Mouse (Mus musculus): ENCODE data around the gene Rnaseh1. TPM values are rescaled to one million over a fixed set of nuclear protein-coding genes. Genes with fewer than 3 reads are reported as not detected.

The Rnaseh1 gene
- 1 to 10 TPM; 9.0 to 9.4 TPM for total RNA-seq (2021)

DNA sequence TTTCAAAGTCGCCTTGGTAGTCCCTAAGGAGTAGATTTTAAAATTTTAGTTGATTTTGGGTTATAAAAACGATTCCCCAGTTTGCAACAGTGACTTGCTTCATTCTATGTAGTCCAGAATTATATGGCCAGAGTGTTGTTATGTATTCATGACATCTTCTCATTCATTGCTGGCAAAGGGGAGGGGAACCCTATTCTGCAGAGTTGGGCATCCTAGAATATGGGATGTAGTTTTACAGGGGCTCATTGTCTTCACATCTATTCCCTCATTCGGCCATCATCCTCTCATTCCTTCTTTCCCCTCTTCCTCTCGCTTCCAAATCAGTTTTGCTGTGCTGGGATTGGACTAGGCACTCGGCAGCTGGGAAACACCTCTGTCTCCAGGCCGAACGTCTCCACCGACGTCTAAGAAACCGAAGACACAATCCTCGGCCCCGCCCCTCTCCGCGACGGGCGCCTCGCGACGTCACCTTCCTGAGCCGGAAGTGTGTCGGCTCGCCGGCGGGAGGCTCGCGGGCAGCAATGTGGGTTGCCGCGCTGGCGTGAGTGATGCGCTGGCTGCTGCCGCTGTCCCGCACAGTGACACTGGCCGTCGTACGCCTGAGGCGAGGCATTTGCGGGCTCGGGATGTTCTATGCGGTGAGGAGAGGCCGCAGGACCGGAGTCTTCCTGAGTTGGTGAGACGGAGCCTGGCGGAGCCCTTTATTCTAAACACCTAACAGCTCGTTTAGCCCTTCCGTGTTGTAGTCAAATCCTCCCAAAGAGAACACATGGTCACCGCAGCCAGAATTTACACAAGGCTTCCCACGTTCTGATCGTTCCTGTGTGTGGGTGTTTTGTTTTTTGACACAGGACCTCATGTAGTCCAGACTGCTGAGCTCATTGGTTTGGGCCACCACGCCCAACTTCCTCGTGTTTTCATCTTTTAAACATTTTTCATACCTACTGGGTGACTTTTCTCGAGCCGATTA, at the start of gene Rnaseh1:
Rnaseh1 (plus strand) TSS at position 462 of the 970 bp plus-strand sequence.
- DNase-seq, result peak; percentile 90

DNA sequence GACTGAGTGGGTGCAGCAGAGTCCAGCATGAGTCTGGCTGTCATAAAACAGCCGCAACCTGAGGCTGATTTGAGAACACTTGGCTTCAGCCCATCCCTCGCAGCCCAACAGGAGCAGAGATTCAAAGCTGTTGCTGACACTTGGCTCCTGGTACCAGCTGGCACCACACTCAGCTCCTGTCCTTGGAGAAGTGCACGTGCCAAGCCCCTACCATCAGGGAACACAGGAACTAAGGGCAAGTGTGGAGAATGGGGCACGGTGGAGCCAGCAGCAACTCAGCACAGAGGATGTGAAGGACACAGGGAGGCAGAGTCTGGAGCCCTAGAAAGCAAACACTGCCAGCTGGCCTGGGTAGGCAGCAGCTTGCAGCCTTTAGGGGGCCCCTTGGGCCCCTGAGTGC, 47.1 kb upstream of the Rnaseh1 start:
- DNase-seq, result peak; percentile 71

DNA sequence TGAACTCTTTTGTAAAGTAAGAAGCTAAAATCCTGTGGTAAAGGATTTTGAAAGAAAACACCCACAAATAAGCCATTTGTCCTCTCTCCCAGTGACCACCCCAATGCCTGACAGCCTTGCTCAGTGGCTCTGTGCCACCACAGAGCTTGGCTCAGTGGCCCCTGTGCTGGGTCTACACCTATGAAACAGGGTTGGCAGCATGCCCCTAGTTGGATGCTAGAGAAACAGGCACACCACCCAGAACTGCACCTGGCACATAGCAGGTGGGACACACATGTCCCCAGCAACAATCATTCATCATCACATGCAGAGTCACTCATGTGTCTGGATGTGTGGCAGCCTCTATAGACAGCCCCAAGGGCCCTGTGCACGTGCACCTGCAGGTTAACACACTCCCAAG, 45.9 kb upstream of the Rnaseh1 start:
- DNase-seq, result no peak

DNA sequence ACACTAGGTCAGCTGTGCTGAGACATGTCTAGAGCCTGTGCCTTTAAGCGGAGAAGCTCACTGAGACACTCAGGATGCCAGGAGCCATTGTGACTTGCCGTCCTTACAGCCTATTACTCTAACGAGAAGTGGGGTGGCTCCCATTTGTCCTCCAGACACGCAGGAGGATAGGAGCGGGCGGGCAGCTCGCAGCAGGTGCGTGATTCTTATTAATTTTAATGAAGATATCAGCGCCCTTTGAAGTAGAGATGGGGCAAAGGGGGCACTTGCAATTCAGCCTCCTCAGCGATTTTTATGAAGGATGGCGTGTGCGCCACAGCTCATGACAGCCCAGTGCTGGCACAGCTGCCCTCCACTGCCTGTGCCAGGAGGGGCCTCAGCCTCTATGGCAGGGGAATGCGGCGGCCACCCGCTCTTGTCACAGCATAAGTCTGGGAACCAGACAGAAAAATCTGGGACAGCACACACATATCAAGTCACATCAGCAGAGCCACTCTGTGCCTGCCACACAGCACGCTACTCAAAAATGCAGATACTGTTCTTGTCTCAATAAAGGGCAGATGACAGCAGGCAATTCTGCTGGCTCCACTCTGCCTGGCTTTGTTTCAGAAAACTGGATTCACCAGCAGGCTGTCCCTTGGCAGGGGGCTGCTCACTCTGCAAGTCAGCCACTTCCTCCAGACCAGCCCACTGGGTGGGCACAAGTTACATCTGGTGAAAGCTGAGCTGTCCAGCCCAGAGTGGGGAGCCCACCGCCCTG, 41.7 kb upstream of the Rnaseh1 start:
- no peak for DNase-seq

DNA sequence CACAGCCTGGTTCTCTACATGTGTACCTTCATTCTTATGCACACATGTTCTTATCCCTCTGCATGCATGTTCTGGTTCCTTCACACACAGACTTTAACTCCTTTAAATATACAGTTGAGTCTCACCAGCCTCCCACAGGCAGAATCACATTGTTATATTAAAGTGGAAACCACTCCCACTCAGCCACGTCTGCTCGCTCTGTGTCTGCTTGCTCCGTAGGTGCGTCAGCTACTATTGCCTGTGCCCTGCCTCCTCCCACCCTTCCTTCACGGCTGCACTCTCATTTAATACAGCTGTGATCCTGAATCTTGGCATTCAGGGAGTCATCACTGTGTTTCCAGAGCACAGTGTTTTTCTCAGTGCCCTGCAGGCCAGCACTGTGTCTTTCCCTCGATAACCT, 37.0 kb upstream of the Rnaseh1 start:
- no peak for DNase-seq

DNA sequence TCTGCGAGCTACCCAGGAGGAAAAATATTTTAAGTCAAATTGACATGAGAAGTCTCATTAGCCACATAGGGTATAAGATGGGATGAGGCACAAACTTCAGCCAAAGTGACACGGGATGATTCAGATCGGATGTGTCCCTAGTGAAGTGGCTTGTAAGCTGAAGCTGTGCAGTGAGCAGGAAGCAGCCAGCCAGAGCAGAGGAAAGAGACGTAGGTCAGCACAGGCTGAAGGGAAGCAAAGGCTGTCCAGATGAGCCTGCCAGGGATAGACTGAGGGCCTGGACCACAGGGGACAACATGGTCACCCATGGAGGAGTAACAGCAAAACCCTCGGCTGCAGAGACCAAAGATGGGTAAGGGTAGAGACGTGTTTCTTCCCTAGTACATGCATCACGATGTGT, 35.0 kb upstream of the Rnaseh1 start:
- DNase-seq, result no peak

DNA sequence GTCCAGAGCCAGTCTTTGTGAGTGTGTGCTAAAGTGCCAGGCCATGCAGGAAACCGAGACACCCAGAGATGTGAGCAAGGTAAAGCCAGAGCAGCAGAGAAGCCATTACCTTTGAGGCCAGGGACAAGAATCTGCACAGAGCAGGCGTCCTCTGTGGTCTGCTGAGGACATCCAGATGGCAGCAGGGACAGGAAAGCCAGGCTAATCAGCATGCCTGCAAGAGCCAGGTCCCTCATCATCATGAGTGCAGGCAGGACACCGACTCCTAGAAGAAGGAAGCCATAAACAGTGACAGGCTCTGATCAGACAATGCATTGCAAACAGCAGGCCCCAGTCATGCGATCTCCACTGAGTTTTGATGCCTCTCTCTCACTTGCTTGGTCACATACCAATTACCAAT, 32.1 kb upstream of the Rnaseh1 start:
- DNase-seq, result no peak

DNA sequence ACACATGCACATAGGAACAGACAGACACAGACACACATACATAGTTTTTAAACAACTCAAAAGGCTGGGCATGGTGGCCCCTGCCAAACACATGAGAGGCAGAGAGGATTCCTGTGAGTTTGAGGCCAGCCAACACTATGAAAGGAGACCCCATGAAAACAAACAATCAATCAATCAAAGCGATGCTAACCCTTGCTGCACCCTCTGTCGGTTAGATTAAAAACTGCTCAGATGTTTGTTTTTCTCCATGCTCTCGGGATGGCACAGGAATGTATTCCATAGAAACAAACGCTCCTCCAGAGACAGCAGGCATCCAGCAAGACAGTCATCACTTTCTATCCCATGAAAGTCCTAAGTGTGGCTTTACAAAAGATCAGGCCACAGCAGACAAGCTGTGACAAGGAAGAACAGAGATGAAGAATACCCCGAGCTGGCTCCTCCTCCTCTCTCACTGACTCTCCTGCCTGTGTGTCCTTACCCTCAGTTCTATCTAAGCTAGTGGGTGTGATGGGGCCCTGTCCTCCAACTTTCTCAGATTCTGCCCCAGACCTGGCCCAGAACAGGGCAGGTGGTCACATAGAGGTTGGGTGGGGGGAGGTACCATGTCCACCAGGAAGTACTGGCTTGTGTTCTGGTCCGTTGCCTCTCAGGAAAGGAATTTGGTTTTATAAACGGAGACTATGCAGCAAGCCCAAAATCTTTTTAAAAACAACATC, 27.8 kb upstream of the Rnaseh1 start:
- no peak for DNase-seq

DNA sequence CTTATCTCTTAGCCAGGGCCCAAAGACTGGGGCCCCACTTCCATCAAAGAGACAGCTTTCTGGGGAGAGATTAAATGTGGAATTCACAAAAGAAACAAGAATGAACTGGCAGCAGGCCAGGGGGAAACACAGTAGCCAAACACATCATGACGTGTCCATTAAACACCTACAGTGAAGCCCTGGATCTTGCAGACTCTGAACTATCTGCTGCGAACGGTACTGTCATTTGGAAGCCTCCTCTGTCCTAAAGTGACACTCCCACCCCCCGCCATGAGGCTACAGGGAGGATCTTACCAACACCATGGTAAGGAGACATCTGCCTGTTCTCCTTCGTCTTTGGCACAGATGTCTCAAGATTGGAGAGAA, 27.3 kb upstream of the Rnaseh1 start:
- peak; percentile 34 for DNase-seq

DNA sequence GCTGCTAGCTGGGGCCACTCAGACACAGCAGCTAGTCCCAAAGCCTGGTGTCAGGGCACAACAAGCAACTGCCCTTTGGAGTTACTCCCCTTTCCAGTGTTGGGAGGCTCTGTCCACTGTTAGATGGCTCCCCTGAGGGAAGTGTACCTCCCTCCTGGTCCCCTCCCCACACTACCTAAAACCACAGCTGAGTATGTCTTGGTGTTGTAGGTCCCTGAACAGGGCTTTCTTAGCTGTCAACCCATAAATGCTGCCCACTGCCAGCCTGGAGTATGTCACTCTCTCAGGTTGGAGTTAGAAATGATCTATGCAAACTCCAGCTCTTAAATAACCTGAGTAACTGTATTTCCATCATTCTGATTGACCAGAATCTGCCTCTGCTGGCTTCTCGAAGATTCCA, 26.8 kb upstream of the Rnaseh1 start:
- DNase-seq, result no peak

DNA sequence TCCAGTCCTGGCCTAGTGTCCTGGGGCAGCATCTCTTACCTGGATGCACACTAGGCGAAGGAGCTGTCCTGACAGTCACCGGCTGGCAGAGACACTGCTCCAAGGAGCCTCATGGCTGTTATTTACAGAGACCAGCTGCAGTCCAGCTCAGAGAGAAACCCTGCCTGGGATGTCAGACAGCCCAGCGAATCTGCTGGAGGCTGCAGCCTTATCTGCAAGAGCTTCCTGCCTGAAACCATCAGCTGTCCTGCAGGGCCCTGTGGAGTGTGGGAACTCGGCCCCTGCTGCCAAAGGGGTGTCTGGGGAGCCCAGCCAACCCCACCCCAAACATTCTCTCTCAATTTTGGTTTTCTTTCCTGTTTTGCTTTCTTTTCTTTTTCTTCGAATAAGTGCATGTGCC, 26.2 kb upstream of the Rnaseh1 start, which contains the start of gene Colec11:
Colec11 (minus strand) TSS at position 183 of the 400 bp plus-strand sequence.
- DNase-seq, result peak; percentile 52

DNA sequence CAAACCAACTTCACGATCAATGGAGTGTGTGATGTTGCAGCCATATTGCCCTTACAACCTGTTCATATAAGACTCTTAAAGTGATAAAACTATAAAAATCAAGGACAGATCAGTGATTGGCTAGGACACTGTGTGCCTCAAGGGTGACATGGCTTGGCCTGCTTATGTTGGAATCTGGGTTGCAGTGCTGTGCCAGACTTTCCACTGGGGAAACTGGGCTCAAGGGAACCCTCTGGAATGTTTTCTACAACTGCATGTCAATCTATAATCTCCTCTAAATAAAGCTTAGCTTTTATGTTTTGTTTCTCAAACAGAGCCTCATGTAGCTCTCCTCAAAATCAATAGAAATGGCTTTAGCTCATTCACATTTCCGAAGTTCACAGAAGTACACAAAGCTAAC, 25.2 kb upstream of the Rnaseh1 start:
- DNase-seq, result no peak

DNA sequence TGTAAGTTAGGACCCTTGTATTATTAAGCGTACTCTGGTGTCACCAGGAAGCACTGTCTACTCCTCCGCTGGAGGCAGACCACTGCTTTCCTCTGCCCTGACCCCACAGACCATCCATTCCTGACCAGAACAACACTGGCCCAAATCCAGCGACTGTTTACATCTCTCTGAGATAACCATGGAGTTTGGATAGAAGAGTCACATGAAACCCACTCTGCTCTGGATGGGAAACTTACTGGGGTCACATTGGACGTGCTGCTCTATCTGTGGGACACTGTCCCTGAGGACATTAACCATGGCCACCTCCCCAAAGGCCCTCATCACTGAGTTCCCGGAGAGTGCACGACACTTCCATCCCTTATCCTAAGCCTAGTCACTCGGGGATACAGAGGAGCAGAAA, 24.0 kb upstream of the Rnaseh1 start:
- DNase-seq, result no peak

DNA sequence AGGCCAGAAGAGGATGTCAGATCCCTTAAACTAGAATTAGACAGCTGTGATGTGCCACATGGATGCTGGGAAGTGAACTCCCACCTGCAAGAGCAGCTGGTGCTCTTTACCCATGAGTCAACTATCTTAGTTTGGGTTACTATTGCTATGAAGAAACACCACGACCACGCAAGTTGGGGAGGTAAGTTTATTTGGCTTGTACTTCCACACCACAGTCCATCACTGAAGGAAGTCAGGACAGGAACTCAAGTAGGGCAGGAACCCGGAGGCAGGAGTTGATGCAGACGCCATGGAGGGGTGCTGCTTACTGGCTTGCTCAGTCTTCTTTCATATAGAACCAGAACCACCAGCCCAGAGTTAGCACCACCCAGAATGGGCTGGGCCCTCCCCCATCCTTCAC, 22.3 kb upstream of the Rnaseh1 start:
- no peak for DNase-seq

DNA sequence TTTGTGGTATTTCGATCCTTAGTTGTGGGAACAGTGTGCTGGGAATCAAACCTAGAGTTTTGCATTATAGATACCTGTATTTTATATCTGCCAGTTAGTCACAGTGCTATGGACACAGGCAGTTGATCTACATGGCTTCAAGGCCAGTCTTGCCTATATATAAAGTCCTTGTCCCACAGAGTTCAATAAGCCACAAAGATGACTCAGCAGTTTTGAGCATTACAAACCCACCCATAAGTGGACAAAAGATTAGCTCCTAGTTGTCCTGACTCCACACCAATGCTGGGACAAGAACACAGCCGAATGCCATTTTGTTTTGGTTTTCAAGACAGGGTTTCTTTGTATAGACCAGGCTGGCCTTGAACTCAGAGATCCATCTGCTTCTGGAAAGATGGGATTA, 21.0 kb upstream of the Rnaseh1 start:
- DNase-seq, result no peak

DNA sequence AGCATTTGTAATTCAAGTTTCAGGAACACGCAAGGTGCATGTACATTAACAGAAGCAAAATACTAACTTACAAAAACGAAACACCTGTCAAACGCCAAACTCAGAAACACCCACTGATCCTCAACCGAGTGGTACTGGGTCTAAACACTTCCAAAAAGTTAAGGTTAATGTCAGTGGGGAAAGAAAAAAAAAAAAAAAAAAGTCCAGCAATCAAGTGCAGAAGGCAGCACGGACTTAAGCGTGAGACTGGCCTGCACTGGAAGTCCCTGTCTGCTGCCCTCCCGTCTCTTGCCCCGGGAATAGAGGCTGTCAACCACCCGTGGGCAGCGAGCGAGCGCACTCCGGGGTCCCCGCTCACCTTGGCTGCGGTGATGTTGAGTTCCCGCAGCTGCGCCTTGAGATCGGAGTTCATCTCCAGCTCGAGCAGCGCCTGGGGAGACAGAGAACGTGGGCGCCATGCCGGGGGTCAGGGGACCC, 14.3 kb upstream of the Rnaseh1 start:
- DNase-seq, result no peak

DNA sequence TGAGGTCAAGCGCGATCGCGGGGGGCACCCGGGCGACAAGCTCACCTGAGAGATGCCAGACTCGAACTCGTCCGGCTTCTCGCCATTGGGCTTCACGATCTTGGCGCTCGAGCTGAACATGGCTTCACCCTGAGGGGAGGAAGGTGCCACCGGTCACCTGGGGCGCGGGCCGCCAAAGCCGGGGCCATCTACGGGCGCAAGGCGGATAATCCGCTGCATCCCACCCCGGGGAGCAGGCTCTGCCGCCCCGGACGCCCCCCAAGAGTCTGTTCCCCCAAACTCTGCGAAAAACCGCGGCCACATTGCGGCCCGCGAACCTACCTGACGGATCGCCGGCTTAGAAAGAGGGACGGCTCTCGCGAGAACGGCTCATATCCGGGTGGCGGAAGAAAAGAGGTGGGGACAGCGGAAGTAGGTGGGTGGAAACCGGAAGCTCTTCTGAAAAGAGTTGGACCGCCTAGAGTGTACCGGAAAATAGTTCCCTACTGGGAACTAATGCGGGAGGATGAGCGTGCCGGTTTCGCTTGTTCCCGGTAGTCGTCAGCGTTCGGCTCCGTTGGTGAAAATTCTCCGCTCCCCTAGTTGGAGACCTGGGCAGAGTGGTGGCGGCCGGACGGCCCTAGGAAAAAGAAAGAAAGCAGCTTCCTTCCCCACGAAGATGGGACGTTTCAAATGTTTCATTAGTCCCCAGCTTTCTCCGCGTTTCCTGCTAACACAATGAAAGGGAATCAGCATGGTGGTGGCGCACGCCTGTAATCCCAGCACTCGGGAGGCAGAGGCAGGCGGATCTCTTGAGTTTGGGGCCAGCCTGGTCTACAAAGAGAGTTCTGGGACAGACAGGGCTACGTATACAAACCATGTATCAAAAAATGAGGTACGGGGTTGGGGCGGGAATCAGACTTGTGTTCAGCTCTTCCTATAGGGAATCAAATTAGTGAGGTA, 13.6 kb upstream of the Rnaseh1 start, which contains the start of gene Rps7:
Rps7 (minus strand) TSS at position 419 of the 942 bp plus-strand sequence.
- DNase-seq, result peak; percentile 93

DNA sequence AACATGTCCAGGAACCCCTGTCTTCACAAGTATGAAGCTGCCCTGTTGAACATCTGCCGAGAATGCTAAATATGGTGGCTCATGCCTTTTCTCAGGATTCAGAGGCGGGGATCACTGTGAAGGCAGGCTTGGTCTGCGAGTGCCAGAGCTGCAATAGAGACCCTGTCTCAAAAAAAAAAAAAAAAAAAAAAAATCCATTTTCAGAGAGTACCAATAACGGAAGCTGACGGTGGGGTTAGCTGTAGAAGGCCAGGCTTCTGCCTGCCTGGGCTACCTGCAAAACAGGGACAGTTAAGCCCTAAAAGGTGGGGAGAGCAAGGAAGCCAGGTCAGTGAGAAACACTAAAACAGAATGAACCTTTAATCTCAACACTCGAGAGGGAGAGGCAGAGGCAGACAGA, 12.9 kb upstream of the Rnaseh1 start:
- no peak for DNase-seq

DNA sequence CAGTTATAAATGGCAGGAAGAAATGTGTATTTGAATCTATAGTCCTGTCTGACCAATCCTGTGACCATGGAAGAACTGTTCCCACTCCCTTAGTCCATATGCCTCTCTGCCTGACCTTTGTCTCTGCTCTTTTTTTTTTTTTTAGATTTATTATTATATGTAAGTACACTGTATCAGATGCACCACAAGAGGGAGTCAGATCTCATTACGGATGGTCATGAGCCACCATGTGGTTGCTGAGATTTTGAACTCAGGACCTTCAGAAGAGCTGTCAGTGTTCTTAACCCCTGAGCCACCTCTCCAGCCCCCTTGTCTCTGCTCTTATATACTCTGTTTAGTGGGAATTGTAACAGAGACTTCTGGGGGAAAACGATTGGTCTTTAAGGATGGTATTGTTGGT, 10.6 kb upstream of the Rnaseh1 start:
- no peak for DNase-seq

DNA sequence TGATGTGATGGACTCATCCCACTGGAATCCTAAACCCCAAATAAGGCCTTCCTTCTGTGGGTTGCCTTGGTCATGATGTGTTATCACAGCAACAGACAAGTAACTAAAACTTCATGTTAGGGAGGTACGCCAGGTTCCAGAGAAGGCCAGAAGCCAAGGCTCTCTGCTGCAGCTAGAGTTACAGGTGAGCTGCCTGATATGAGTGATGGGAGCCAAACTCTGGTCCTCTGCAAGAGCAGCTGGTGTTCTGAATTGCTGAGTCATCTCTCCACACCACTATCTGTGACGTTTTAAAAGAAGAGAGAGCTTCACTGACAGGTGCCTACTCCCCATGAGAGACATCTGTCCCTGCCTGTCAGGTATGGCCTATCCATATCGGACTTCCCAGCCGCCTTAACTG, 13.2 kb downstream of the Rnaseh1 start:
- no peak for DNase-seq

DNA sequence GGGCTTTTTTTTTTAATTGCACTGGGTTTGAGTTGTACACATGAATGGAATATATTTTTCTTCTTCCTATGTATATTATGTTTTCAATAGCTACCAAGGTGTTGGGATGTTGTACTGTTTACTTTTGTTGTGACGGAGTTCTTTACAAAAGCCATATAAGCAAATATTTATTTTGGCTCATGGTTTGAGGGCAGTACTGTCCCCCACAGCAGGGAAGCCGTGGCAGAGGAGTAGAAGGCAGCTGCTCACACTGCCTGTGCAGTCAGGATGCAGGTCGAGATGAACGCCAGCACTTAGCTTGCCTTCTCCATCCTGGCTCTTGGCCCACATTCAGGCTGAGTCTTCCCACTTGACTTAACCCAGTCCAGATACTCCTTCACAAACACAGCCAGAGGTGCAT, 17.3 kb downstream of the Rnaseh1 start:
- no peak for DNase-seq

DNA sequence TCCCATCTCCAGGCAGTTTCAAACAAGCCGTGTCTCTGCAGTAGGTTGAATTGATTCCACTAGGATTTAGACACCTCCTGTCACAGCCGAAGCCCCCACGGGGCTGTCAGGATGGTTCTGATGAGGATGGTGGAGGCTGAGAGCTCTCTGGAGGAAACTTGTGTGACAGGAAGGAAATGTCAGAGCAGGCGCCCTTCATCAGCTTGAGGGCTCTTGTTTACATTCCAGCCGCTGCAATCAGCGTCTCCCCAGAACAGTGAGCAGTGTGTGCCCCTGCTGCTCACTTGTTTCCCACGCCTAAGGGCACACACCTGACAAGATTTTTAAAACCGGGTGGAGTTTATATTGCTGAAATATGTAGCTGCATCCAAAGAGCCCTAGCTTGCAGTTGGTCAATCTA, 17.9 kb downstream of the Rnaseh1 start:
- DNase-seq, result no peak
